Mouse (Mus musculus): ENCODE measurements around the gene Fam118b. TPM values are rescaled to one million over a fixed set of nuclear protein-coding genes. Genes with fewer than 3 reads are reported as not detected.
A peak's percentile ranks its signal among the peaks of the same experiment; 100 is the strongest.

Fam118b gene
- total RNA-seq, 4 experiments from 2014 or later: 9.5 to 18.4 (median 15.5) TPM

DNA sequence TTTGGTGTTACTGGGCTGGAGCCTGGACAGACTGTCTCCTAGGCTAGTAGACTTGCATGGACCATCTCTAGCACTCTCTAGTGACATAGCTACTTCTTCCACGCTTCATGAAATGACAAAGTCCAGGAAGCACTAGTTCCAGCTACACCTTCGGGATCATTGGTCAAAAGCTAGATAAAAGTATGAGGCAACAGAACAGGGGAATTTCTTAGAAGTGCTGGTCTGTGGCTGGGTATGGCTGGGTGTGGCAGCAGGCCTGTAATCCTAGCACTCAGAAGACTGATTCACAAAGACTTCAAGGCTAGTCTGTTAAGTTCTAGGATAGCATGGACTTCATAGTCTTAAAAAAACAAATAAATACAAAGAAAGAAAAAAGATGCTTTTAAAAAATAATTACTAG is 4.2 kb downstream of the Fam118b start:
- no peak for DNase-seq

GRCm38 (mm10) chr9:35262418-35262817 is 5.2 kb downstream of the Fam118b start:
- DNase-seq: no peak

DNA sequence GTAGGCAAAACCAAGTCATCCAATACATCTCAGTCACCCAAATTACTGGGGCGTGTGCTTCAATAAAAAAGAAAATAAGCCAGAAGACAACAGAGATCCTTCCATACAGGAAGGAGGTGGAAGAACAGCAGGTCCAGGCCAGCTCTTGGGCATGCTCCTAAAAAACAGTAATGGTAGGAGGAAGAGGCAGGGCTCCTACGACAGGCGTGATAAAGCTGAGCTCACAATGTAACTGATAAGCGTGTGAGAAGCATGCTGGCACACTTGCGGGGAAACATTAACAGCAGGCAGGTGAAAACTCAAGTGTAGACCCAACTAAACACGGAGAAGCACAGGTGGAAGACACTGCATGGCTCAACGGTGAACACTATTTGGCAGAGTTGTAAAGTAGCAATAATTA is 10.2 kb downstream of the Fam118b start:
- no peak for DNase-seq

DNA sequence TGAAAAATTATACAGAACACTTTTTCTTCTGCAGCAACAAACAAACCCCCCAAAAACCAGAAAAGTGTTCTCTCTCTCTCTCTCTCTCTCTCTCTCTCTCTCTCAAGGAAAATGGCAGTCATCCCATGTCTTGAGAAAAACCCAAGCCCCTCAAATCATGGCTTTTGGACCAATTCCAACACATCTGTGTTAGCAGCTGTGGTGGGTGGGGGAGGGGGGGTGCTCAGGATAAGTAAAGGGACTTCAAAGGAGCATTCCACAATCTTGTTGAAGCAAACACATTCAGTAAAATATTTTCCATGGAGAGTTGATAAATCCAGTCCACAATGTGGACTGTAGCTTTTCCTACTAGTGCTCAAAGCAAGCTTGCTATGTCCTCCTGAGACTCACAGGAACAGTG is 18.1 kb downstream of the Fam118b start:
- no peak for DNase-seq

DNA sequence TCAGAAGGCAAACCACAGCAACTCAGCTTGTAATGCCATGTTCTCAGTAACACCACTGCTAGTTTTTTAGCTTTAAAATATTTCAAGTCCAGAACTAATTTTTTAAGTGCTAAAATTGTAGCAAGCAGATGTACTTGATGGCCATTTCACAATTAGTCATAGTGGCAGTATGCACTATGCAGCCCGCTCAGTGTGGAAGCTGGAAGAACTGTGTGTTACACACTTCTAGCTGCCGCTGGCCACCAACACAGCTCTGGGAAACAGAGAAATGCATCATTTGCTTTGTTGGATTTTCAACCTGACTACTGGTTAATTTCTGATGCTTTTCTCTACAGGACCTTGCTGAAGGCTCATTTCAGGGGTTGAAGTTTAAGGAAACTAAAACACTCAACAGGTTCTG is 20.2 kb downstream of the Fam118b start:
- DNase-seq: no peak

DNA sequence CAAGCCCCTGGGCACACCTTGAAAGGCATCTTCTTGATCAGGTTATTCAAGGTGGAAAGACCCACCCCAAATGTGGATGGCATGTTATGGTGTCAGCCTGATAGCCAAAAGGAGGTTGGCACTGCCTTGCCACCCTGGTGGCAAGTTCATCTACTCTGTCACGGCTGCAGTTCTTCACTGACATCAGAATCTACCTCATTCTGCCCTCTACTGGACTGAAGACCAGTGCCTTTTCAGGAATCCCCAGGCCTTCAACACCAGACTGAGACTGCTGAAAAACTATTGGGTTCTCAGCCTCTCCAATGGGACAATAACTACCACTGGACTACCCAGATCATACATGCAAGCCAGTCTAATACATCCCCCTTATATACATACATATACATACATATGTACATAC is 27.9 kb downstream of the Fam118b start:
- no peak for DNase-seq

GRCm38 (mm10) chr9:35238915-35239571 is 28.6 kb downstream of the Fam118b start:
- no peak for DNase-seq

- DNase-seq: no peak
These were observed 29.2 kb downstream of the Fam118b start for GRCm38 (mm10) chr9:35238371-35238770.

DNA sequence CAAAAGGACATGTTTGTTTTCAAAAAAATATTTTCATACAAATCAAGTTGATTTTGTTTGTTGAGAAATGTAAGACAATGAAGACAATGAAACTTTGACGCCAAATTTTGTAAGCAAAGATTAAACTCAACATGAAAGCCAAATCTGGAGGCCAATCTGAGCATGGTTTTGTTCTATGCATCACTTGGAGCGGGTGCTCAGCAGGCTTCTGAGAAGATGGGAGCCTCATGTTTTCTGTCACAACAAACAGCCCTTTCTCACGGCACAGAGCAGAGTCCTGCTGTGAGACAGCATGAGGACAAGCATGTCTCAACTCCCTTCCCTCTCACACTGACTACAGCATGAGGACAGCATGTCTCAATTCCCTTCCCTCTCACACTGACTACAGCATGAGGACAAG is 31.6 kb downstream of the Fam118b start:
- DNase-seq: no peak

DNA sequence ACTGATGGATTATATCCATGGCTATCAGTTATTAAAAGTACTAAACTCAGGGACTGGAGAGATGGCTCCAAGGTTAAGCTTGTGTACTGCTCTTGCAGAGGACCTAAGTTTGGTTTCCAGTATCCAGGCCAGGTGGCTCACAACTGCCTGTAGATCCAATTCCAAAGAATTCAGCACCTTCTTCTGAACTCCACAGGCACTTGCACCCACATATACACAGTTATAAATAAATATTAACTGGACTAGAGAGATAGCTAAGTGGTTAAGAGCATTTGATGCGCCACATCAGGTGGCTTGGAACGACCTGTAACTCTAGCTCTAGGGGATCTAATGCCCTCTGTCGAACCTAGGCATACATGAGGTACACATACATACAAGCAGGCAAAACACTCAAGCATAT is 38.9 kb downstream of the Fam118b start:
- DNase-seq: no peak

GRCm38 (mm10) chr9:35223466-35223865 is 44.1 kb downstream of the Fam118b start:
- DNase-seq: no peak

- no peak for DNase-seq
These were observed 49.6 kb downstream of the Fam118b start for GRCm38 (mm10) chr9:35217963-35218362.

DNA sequence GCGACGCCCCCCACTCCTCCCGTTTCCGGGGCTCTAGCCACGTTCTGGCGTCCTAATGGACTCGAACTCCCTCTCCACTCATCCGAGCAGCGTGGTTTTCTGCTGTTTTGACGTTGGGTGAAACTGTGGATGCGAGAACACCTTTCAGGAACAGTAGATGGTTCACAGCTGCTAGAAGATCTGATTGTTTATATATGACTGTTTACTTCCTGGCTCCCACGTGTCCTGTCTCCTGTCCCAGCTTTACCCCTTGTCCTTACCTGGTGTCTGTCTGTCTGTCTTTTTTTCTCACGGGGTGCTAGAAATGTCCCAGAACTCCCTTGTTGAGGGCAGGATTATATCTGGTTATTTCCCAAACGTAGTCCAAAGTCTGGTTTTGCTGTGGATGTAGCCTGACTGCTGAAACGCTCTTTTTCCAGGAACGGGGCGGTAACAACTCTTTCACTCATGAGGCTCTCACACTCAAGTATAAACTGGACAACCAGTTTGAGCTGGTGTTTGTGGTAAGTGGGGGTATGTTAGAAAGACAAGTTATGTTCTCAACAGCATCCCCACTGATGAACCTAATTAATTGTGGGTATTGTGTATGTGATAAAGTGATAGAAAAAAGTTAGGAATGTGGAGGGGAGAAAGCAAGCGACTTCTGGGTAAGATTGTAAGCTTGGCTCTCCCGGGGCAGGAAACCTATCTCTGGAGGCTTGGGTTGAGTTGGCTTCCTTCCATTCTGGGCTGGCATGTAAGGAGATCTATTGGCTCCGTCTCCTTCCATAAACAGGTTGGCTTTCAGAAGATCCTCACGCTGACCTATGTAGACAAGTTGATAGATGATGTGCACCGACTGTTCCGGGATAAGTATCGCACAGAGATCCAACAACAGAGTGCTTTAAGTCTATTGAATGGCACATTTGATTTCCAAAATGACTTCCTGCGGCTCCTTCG is 55.8 kb downstream of the Fam118b start:
- no peak for DNase-seq

DNA sequence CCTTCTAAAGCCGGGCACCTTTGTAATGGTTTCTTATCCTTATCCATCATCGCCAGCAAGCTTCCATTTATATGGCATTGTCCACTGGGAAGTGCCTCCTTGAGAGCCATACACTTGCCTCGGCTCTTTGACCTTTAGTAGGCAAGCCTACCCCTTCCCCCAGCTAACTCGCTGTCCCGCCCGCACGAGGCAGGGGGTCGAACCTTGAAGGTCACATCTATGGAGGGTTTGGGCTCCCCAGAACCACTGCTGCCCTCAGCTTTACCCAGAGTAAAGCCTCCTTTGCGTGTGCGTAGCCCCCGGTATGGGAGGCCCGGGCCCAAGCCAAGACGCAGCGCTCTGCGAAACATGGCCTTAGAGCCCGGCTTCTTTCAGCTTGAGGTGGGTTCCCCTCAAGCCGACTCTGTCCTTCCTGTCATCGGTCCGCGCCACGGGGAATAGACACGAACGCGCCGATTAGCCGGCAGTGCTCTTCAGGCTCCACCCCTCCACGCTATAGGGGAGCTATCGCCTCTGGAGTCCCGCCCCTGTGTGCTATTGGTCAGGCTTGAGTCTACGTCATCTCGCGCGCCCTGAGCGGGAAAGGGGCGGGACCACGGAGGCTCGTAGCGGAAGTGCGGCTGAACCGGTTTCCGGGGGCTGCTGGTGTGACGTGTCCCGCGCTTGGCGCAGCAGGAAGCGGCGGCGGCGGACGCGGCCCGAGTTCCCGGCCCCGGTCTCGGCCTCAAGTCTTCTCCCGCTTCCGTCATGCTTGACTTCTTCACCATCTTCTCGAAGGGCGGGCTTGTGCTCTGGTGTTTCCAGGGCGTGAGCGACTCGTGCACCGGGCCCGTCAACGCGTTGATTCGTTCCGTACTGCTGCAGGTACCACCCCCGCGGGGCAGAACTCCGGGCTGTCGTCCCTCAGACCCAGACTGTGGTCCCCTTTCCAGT is 56.8 kb downstream of the Fam118b start, which contains the start of gene Foxred1:
Foxred1 (minus strand) TSS at position 514 of the 933 bp plus-strand sequence.
- peak; percentile 99 for DNase-seq

- DNase-seq: no peak
These were observed 63.2 kb downstream of the Fam118b start for GRCm38 (mm10) chr9:35204421-35204820.

GRCm38 (mm10) chr9:35203536-35203935 is 64.1 kb downstream of the Fam118b start:
- no peak for DNase-seq

DNA sequence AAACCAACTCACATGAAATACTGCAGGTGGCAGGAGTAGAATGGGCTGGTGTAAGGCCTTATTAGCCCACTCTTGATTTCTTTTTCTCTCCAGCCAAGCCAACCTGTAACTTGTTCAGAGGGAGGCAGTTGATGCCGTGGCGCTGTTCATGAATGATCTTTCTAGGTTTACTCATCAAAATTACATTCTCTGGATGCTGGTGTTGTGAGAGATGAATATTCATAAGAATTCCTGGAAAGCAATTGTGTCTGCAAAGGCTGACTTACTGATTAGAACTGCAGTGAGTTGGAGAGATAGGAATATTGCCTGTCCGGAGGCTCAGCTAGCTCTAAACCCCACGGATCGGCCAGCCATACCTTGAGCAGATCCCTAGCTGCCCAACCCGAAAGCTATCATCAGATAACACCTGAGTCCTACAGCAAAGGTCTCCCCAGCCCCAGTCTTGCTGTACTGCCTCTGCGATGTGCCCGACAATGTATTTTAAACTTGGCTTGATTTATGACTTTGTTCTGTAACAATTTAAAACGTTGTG is 67.0 kb downstream of the Fam118b start:
- DNase-seq: no peak

- peak; percentile 87 for DNase-seq
These were observed 67.7 kb downstream of the Fam118b start, which contains the start of the genes Srpr and Tirap for GRCm38 (mm10) chr9:35199772-35200471. TSS of gene Srpr (plus strand) at chr9:35200175. TSS of gene Tirap (minus strand) at chr9:35200291.

DNA sequence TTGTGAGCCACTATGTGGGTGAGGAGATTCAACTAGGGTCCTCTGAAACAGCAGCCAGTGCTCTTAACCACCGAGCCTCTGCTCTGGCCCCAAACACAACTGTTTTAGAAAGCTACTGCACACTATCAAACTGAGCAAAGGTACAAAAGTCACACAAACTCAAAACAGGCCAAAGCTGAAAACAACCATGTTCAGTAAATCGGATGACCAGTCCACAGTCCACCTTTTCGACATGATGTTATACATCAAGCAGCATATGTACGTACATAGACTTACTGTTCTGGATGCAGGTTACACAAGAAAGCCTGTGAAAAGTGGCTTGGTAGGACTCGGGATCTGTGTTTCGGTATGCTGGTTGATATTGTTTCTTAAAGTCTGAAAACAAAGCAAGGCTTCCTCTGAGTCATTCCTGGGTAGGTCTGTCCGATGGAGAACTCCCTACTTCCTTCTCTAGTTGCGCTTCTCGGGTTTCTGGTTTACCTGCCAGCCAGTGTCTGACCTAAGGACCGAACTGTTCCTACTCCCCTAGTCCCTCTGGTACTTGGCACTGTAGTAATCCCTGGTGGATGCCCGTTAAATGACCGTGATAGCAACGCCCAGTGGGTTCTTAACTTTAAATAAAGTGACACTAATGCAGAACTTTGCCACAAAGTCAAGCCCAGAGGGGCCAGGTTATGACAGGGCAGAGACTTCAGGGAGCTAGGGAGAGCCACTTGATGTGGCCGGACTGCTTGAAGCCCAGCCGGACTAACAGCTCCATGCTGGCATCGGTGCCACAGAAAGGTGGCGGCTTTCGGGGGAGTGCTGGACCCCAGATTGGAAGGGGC is 68.4 kb downstream of the Fam118b start:
- DNase-seq: no peak

GRCm38 (mm10) chr9:35198351-35198750 is 69.3 kb downstream of the Fam118b start:
- no peak for DNase-seq

- DNase-seq: no peak
These were observed 70.0 kb downstream of the Fam118b start for GRCm38 (mm10) chr9:35197625-35198024.
